Mouse (Mus musculus) heart, postnatal 0 days (tissue): ENCODE results near the gene Tmco4.

Experiments used
- CTCF ChIP-seq: IDR thresholded peaks from 2 replicates; pipeline ENCODE4 v1.5.1; 2016; ENCODE audit warnings: antibody characterized with exemption, control low read depth, low read depth
- EP300 ChIP-seq: IDR thresholded peaks from 2 replicates; pipeline ENCODE4 v1.6.1; 2016; ENCODE audit warnings: antibody characterized with exemption, low read depth

- TF ChIP-seq CTCF (no peak), EP300 (no peak)
Observed at GRCm38 (mm10) chr4:139035799-139036198, 63.1 kb downstream of the Tmco4 start.
